Mouse (Mus musculus) gastrocnemius, adult 8-10 months (tissue): Measurements from ENCODE around the gene 4930402H24Rik. TPM values are rescaled to one million over a fixed set of nuclear protein-coding genes. Genes with fewer than 3 reads are reported as not detected.
"Not testable (repeated sequence)": the region's sequence is repeated elsewhere in the genome, so short reads cannot be mapped to it uniquely, and the experiment has no call there.

ENCODE experiments used
- DNase-seq, 2 experiments: peaks; one replicate each; pipeline ENCODE4 v3.0.0; 2022; ENCODE audit warnings: low spot score in 2 of 2
- total RNA-seq, 4 experiments: library from RNA; stranded (reverse); gene quantifications; 2 replicates each; pipeline ENCODE4 v1.2.4; 2022

Gene 4930402H24Rik
- total RNA-seq, 4 experiments from 2014 or later: 2.0 to 4.0 (median 2.9) TPM

- no peak for DNase-seq
Measured at GRCm38 (mm10) chr2:130852964-130853363, 53.2 kb downstream of the 4930402H24Rik start.

- no peak for DNase-seq
Measured at GRCm38 (mm10) chr2:130851363-130852246, 54.6 kb downstream of the 4930402H24Rik start.

DNA sequence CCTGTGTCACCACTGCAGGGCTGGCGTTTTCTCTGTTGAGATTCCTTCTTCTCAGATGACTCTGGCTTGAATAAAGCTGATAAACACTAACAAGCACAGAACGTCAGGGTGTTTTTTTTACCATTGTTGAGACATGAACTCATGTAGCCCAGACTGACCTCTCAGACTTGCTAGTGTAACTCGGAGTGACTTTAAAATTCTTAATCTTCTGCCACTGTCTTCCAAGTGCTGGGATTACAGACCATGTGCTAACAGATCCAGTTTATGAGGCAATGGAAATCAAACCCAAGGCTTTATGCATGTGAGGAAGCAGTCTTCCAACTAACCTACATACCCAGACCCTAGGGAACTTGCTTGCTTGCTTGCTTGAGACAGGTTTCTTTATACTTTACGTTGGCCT, 56.5 kb downstream of the 4930402H24Rik start:
- no peak for DNase-seq

GRCm38 (mm10) chr2:130848313-130848712, 57.9 kb downstream of the 4930402H24Rik start:
- no peak for DNase-seq

DNA sequence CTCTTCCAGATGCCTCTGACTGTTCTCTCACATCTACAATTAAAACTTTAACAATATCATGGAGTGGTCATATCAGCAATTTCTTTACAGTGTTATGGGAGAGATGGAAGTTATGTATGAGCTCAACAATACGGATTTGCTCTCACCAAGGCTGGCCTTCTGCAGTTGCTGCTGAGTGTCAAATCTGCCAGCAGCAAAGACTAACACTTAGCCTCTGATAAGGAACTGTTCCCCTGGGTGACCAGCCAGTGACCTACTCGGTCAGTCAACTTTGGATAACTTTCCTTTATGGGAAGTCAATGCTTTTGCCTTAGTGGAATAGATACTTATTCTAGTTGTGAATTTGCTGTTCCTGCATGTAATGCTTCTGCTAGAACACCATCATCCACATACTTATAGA, 62.6 kb downstream of the 4930402H24Rik start:
- DNase-seq: no peak

GRCm38 (mm10) chr2:130840846-130841245, 65.4 kb downstream of the 4930402H24Rik start:
- no peak for DNase-seq

GRCm38 (mm10) chr2:130839874-130840661, 66.1 kb downstream of the 4930402H24Rik start:
- peak; percentile 45 to 63 for DNase-seq

GRCm38 (mm10) chr2:130839528-130839873, 66.7 kb downstream of the 4930402H24Rik start:
- DNase-seq: no peak

DNA sequence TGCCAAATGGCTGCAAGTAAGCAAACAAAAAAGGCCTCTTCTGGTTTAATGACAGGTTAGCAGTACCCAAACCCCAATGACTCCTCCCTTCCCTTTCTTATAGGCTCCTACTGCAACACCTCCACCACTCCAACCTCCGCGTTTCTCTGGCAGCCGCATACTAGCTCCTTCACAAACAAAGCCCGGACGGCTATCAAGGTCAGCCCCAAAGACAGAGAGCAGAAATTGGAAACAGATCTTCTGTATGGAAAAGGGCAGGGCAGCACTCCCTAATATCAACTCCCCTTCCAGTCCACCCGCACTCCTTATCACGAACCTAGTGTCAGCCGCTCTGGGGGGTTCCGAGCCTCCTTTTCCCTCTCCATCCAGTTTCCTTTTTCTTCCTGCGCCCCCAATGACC, 67.1 kb downstream of the 4930402H24Rik start:
- DNase-seq: no peak

DNA sequence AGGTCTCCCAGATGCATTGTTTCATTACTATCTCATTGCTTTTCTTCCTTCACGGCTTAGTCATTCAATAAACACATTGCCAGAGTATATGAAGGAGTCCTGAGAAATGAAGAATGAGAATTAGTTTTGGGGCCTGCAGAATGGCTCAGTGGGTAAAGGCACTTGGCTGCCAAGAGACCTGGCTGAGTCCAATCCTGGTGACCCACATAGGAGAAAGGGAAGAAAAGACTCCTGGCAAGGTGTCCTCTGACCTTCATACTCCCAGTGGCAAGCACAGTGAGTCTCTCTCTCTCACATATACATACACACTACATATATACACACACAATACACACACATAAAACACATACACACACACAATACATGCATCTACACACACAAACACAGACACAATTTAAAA, 68.1 kb downstream of the 4930402H24Rik start:
- no peak for DNase-seq

DNA sequence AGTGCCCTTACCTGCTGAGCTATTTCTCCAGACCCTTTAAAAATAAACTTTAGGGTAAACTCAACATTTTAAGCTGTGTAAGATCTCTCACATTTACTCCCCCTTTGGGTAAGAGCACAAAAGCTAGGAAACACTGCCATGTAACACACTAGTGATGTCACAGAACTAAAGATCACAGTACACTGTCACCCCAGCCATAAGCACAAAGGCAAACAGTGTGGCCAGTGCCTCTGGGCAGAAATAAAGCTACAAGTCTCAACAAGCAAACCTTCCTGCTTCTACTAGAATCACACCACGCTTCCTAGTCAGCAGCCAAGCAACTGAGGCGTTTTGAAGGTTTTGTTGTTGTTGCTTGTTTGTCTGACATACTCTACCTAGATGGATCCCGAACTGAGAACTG, 72.5 kb downstream of the 4930402H24Rik start:
- DNase-seq: no peak

- no peak for DNase-seq
Measured at GRCm38 (mm10) chr2:130832582-130832981, 73.6 kb downstream of the 4930402H24Rik start.

DNA sequence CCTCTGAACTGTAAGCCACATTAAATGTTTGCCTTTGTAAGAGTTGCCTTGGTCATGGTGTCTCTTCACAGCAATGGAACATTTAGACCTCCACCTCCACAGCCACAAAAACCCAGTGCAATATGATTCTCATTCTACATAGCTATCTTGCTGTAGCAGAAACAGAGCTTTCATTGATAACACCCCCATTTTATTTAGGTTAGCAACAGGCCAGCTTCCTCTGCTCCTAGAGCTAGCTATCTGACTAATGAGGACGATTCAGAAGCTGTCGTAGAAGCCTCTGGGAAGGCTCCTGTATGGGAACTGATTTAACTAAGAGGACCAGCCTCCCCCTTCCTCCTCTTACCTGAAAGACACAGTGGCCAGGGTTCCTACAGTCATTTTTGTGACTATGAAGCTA, 74.2 kb downstream of the 4930402H24Rik start:
- no peak for DNase-seq

DNA sequence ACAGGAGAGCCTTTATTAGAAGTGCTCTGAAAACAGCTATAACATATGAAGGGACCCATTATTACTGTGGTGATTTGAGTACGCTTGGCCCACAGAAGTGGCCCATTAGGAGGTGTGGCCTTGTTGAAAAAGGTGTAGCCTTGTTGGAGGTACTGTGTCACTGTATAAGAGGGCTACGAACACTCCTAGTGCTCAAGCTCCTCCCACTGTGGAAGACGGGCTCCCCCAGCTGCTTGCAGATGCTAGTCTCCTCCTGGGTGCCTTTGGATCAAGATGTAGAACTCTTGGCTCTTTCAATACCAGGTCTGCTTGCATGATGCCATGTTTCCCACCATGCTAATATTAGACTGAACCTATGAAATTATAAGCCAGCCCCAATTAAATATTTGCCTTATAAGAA, 76.0 kb downstream of the 4930402H24Rik start:
- DNase-seq: no peak

DNA sequence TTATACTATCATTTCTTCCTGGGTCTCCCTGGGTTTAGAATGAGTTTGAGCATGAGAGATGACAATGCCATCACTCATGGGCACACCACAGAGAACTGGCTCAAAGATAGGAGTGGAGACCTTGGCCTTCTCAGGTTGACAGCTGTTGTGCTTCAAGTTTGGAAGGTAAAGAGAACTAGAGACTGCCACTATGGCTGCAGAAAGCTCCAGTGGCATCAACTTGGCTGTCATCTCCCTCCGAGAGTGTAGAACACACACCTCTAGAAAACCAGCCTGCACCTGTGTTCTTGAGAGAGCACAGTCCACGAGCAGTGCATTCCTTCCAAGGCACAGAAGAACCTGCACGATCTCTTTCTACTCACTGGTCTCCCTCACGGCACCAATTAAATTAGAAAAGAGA, 76.7 kb downstream of the 4930402H24Rik start:
- DNase-seq: no peak

DNA sequence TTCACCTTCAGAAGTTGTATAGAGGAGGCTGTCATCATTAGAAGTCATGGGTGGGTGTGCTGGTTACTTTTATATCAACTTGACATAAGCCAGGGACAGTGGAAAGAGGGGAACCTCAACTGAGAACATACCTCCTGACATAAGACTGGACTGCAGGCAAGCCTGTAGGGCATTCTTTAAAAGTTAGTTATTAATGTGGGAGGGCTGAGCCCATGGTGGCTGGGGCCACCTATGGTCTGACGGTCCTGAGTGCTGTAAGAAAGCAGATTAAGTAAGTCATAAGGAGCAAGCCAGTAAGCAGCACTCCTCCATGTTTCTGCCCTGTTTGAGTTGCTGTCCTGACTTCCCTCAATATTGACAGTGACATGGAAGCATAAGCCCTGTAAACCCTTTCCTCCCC, 77.5 kb downstream of the 4930402H24Rik start:
- DNase-seq: no peak

- DNase-seq: not testable (repeated sequence)
Measured at GRCm38 (mm10) chr2:130828066-130828465, 78.1 kb downstream of the 4930402H24Rik start.

DNA sequence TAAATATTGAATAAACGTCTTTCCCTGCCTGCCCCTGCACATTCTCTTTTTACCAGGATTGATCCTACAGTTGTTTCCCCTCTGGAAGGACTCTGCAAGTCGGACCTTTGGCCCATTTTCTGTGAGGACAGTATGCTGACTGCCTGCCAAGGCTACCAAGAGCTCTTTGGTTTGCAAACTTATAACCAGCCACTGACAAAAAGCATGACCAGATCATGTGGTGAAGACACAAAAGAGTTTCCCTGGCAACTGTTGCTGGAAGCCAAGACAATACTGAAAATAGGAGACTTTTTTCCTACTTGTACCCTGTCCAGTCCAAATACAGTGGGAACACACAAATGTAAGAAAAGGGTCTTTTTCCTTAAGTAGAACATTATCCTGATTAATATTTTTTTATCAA, 78.8 kb downstream of the 4930402H24Rik start:
- peak; percentile 12 to 16 for DNase-seq

- DNase-seq: no peak
Measured at GRCm38 (mm10) chr2:130818838-130819647, 87.2 kb downstream of the 4930402H24Rik start.

GRCm38 (mm10) chr2:130817865-130818264, 88.3 kb downstream of the 4930402H24Rik start:
- no peak for DNase-seq

DNA sequence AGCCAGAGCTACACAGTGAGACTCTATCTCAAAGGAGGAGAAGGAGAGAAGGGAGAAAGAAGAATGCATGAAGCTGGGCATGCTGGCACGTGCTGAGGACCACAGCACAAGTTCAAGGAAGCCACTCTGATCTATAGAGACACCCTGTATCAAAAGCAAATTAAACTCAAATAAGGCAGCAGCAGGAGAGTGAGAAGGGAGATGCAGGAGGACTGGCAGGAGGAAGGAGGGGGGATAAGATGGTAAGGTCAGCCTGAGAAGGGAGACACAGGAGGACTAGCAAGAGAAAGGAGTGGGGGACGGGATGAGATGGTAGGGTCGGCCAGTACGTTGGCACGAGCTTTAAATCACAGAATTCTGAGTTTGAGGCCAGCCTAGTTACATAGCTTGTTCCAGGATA, 90.0 kb downstream of the 4930402H24Rik start:
- no peak for DNase-seq

- no peak for DNase-seq
Measured at GRCm38 (mm10) chr2:130814492-130814891, 91.7 kb downstream of the 4930402H24Rik start.
